Mouse (Mus musculus) adrenal gland, postnatal 14 days (tissue): Measurements from ENCODE around the gene Bmper. TPM values are rescaled to one million over a fixed set of nuclear protein-coding genes. Genes with fewer than 3 reads are reported as not detected.

Source experiments
- DNase-seq: peaks from one replicate; pipeline ENCODE4 v3.0.0; 2021; ENCODE audit warnings: mixed read lengths
- long read RNA-seq, 2 experiments: library from polyadenylated mRNA; stranded (forward); transcript quantifications; one replicate each; pipeline ENCODE4 v2.0.0; 2021
- total RNA-seq: library from RNA; stranded (reverse); gene quantifications from 2 replicates; pipeline ENCODE4 v1.2.3, GENCODE M21; 2021

The Bmper gene
- 4.2 and 9.2 TPM in 2 replicates for total RNA-seq
- long read RNA-seq, experiment 1, partial matches to known transcripts = 1 of 2 reads
- long read RNA-seq, experiment 1, other reads (novel, unspliced or antisense) = 0 of 2 reads
- long read RNA-seq, experiment 2, partial matches to known transcripts = 0 of 2 reads
- long read RNA-seq, experiment 2, other reads (novel, unspliced or antisense) = 2 of 2 reads

DNA sequence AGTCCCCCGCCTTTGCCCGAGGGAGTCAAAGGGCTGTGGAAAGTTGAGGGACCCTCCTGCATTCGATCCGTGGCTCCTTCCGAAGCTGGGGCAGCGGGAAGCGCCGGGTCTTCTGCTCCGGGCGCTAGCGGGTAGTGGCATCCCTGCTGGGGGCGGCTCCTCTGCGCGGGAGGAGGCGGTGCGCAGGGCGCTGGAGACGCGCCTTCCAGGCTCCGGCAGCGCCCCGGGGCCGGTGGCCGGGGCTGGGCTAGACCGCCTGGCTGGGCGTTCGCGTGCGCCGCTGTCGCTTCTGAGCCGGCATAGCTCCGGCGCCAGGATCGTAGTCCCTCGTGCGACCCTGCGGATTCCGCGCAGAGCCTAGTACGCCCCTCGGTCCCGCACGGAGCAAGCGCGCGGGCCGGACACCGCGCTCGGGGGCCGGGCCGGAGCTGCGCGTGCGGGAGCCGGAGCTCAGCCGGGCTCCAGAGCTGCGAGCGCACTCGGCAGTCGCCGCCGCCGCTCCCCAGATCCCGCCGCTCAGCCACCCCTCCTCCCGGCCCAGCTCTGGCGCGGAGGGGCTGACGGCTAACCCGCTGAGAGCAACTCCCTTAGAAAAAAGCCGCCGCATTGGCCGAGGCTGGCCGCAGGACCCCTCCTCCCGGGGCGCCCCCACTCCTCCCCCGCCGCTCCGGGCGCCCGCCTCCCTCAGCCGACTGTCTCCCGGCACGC lies at the start of gene Bmper:
TSS of gene Bmper (plus strand) at position 236 of the 708 bp plus-strand sequence.
- DNase-seq = peak; percentile 81

- DNase-seq = no peak
Observed at GRCm38 (mm10) chr9:23177476-23177875, 45.4 kb upstream of the Bmper start.

GRCm38 (mm10) chr9:23187181-23187580 lies 35.7 kb upstream of the Bmper start:
- no peak for DNase-seq

DNA sequence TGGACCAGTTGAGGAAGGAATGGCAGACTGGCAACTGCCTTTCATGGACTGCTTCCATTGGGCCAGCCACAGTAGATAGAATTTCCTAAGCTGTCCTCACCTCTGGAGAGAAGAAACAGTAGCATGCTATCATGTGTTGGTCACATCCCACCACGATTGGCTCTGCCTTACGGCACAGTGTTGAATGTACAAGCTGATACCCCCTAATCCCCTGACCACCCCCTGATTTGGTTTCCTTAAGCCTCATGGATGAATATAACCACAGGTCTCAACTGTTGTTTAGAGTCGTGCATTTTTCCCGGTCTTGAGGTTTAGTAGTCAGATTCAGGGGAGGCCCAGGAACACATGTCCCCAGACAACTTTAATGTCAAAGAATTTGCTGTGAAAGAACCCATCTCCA lies 34.7 kb upstream of the Bmper start:
- no peak for DNase-seq

DNA sequence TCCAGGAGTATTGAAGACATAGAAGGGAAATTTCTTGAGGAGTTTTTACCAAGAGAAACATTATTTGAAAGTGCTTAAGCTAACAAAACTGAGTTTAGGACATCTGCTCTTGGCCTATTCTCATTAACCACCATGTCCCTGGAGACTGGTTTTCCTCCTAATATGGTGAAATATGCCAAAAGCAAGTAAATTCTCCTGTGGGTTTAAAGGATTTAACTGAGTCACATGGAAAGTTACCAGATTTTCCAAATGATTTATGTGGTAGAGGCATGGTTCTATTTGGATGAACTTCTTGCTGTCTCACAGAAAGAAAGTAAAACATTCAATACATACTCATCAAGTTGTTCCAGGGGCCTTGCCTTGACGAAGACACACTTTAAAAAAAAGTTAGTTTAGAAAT lies 31.9 kb upstream of the Bmper start:
- no peak for DNase-seq

DNA sequence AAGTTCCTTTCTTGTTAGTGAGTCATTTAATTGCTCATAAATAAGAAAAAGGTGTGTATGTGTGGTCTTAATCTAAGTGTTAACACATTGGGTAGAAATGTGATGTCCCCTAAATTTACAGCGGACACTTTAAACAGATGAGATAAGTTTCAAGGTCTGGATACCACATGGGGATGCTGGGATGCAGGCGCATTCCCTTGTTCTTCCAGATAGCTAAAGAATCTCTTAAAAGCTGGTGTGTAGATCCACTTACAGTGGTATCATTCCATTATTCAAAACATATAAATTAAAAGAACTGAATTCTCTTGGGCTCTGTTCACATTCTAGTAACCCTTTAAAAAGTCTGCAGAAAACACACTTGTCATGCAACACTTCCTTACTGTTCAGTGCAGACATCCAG lies 31.4 kb upstream of the Bmper start:
- no peak for DNase-seq

DNA sequence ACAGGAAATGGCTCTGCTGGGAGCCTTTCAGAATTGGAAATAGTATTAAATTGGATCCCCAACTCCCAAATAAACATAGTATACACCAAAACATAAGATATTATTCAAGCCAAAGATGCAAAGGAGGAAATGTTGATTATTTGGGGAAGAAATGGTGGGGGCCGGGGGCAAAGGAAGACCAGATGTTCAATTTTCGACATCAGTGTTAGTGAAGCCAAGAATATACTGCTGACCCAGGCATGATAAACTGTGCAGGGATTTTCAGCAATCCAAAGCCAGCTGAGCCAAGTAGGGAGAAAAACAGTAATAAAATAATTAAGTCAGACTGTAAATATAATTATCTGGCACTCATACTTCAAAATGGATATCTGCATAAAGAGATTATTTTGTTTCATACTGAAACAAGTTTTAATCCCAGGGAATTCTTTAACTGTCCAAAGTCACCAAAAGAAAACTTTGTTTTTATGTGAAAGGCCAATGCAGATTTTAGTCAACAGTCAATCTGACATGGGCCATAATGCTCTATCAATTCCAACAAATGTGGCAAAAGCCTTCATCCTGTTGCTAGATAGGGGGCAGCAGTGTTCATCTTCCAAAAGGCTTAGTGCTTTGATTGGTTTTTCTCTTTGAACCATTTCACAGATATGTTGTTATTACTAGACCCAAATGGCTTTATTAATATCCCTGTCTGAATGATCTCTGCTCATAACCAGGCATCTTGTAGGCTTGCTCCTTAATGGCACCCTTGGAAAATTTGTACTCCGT lies 30.1 kb upstream of the Bmper start:
- no peak for DNase-seq

DNA sequence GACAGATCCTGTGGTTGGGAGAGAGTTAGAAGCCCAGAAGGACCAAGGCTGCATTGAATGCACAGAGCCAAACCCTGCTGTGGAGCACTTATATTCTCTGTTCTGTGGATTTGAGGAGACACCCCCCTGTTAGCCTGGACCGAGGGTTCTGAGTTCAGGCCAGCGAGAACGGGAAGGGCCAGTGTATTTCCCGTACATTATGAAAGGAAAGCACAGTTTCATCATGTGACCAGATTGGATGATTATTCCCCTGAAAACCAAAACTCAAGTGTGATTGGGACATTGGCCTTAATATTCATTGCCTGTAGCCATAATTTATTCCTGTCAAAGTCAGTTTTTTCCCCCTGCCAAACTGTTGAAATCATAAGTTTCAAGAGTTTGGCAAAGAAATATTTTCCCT lies 23.9 kb upstream of the Bmper start:
- DNase-seq = no peak

DNA sequence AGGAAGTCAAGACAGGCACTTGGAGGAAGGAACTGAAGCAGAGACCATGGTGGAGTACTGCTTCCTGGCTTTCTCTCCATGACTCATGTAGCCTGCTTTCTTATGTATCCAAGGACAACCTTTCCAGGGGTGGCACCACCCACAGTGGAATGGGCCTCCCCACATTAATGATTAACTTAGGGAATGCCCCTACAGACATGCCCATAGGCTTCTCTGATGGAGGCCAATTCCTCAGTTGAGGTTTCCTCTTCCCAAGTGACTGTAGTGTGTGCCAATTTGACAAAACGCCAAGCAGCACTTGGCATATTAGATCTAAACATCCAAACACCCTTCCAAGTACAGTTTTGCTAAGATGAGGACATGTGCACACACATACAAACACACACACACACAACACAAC lies 23.0 kb upstream of the Bmper start:
- DNase-seq = peak; percentile 17

- DNase-seq = no peak
Observed at GRCm38 (mm10) chr9:23200828-23201227, 22.0 kb upstream of the Bmper start.

GRCm38 (mm10) chr9:23202431-23202830 lies 20.4 kb upstream of the Bmper start:
- peak; percentile 42 for DNase-seq

GRCm38 (mm10) chr9:23204339-23205288 lies 18.3 kb upstream of the Bmper start:
- no peak for DNase-seq

GRCm38 (mm10) chr9:23205304-23205703 lies 17.6 kb upstream of the Bmper start:
- no peak for DNase-seq

- no peak for DNase-seq
Observed at GRCm38 (mm10) chr9:23205757-23206156, 17.1 kb upstream of the Bmper start.

DNA sequence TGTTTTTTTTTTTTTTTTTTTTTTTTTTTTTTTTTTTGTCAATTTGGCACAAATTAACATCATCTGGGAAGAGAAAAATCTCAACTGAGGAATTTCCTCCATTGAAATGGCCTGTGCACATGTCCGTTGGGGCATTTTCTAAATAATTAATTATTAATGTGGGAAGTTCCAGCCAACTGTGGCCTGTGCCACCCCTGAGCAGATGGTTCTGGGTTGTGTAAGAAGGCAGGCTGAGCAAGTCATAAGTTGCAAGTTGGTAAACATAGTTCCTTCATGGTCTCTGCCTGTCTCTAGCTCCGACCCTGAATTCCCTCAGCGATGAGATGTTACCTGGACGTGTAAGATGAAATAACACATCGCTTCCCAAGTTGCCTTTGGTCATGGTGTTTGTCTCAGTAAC lies 16.7 kb upstream of the Bmper start:
- peak; percentile 29 for DNase-seq

GRCm38 (mm10) chr9:23212303-23212702 lies 10.6 kb upstream of the Bmper start:
- peak; percentile 85 for DNase-seq

DNA sequence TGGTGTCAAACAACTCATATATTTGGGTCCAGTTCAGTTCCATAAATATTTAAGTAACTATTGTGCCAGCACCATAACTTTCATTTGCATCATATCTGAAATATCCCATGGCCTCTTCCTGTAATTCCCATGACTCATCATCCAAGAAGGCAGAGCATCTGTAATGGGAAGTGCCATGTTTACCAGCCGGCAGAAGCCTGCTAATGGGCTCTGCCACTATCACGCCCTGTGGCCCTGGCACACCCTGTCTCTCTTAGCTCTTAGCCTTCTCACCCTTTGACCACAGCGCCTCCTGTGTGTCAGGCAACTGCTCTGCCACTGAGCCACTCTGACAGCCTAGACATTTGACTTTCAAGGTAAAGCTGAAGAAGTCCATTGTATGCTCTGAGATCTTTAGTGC lies 3.1 kb upstream of the Bmper start:
- peak; percentile 62 for DNase-seq

DNA sequence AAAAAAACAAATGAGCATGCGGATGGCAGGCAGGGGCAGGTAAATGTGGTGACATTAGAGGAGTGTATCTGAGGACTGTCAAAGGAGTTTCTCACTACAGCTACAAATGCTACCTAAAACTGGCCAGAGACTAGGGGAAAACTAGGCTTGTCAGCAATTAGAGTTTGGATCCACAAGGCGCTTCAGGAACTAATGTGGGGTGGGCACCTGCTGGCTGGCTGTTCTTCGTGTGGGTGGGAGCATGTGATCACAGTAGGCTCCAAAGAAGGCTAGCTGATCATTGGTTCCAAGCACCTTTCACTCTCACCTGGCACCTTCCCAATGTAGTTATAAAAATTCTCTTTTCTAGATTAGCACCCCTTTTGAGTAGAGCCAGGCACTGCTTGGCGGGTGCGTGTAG lies 900 bp upstream of the Bmper start:
- no peak for DNase-seq

DNA sequence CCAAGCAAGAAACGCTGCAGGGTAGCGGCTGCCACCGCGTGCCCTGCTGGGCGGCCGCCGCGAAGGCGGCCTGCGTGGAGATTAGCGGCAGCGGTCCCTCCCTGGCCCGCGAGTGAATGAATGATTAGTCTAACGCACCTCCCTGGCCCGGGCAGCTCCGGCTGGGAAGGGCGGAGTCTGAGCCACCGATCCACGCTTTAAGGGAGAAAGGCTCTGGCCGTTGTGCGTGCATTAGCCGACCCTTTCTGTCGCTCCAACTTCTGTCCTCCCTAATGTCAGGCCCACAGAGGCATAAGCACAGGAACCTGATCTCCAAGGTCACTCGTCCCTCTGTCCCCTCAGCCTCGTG lies 410 bp upstream of the Bmper start:
- DNase-seq = peak; percentile 73

GRCm38 (mm10) chr9:23223549-23224077 lies 737 bp downstream of the Bmper start:
- no peak for DNase-seq

DNA sequence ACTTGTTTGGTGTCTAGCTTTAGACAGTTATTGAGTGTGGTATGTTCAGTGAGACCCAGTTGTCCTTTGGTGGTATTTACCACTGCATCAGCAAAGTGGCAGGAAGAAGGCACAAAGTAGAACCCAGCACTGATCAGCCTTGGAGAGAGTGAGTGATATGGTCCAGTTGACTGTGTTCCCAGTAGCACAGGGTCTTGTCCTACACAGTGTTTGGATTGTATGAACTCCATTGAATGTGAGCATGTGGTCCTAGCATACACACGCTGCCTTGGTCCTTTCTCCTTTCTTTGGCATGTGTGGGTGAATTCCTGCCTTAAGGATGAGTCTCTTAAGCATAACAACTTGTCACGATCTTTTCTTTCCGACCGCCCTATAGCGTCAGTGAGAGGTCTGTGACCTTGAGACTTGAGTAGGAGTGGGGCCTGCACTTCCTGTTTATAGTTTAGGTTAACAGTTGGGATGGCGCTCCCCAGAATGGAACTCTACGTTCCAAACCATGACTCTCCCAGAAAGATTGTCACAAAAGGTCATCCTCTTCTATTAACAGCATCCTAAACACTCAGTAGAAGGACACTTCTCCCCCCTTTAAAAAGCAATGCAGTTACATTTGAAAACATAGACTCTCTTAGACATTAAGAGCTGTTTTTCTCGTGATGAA lies 10.7 kb downstream of the Bmper start:
- no peak for DNase-seq
